Mouse (Mus musculus) lung, adult 2 months (tissue): ENCODE measurements at regions not wholly inside any gene's neighbourhood (a gene's known extent, or its start where the extent isn't known, plus 50 kb on each side); places are given as distances from the start of the nearest gene placed in this dataset.

Source experiments
- DNase-seq: peaks from one replicate; pipeline ENCODE4 v3.0.0; 2022
- H3K4me1 ChIP-seq: fragments of 200-500 bp; 2 replicates; pipeline ENCODE4 v1.6.1; 2011; ENCODE audit warnings: low read length; ENCODE audit not compliant: control insufficient read depth, insufficient read depth
- H3K4me3 ChIP-seq: fragments of 200-500 bp; replicated peaks from 2 replicates; pipeline ENCODE3; 2011; ENCODE audit warnings: low read depth, mild to moderate bottlenecking, control low read depth, low read length; ENCODE audit errors: extremely low read depth
- CTCF ChIP-seq: fragments of 200-500 bp; IDR thresholded peaks from 2 replicates; pipeline ENCODE4 v1.5.1; 2011; ENCODE audit warnings: mild to moderate bottlenecking, low read length, control low read depth; ENCODE audit not compliant: insufficient read depth
- POLR2A ChIP-seq: fragments of 200-500 bp; IDR thresholded peaks from 2 replicates; pipeline ENCODE4 v1.6.1; 2011; ENCODE audit warnings: low read depth, mild to moderate bottlenecking, control low read depth, low read length, borderline replicate concordance; ENCODE audit errors: extremely low read depth
- WGBS: fragments of 180-500 bp; shearing (Covaris S2); methylation state at CpG from one replicate; pipeline ENCODE4 v1.1.7; 2018; 5-methylcytosine and 5-hydroxymethylcytosine counted together

- WGBS: 71% methylated on average over 4 of the region's 4 CpGs
- no peak overlapping the region for H3K4me3 ChIP-seq
- TF ChIP-seq POLR2A (no peak), CTCF (no peak)
- peak; percentile 12 for DNase-seq
- H3K4me1 ChIP-seq: no peaks in the 10 kb centered on the region
Observed at GRCm38 (mm10) chr16:77166722-77167121, 153.2 kb downstream of the Usp25 start.

GRCm38 (mm10) chr16:77173026-77173692, 159.7 kb downstream of the Usp25 start:
- TF ChIP-seq POLR2A (no peak), CTCF (no peak)

GRCm38 (mm10) chr16:77174744-77175432, 161.4 kb downstream of the Usp25 start:
- WGBS: 57% methylated on average over 7 of the region's 7 CpGs
- TF ChIP-seq CTCF: no peak
- TF ChIP-seq POLR2A: no peak
- H3K4me1 ChIP-seq: no peaks in the 10 kb centered on the region; the same call in 1 of the 2 replicates
- DNase-seq: no peak
- H3K4me3 ChIP-seq: no peak overlapping the region

More at GRCm38 (mm10) chr16:77173026-77173692, 159.7 kb downstream of the Usp25 start:
- Histone ChIP-seq H3K4me3 (no peak overlapping the region), H3K4me1 (no peaks in the 10 kb centered on the region; the same call in 1 of the 2 replicates)
- no peak for DNase-seq
- 29% methylated on average over 8 of the region's 8 CpGs for WGBS

GRCm38 (mm10) chr16:77180990-77181389, 167.5 kb downstream of the Usp25 start:
- WGBS: 39% methylated on average over 2 of the region's 2 CpGs

More at GRCm38 (mm10) chr16:77180990-77181389, 167.5 kb downstream of the Usp25 start:
- Histone ChIP-seq H3K4me1 (no peaks in the 10 kb centered on the region), H3K4me3 (no peak overlapping the region)
- no peak for DNase-seq
- TF ChIP-seq POLR2A (no peak), CTCF (no peak)
